Mouse (Mus musculus) layer of hippocampus, adult 18-20 months (tissue): ENCODE measurements around the gene Atp4a. TPM values are rescaled to one million over a fixed set of nuclear protein-coding genes. Genes with fewer than 3 reads are reported as not detected.

Experiments used
- DNase-seq, 2 experiments: peaks; one replicate each; pipeline ENCODE4 v3.0.0; 2022; ENCODE audit warnings: low spot score in 2 of 2
- long read RNA-seq: library from polyadenylated mRNA; stranded (forward); transcript quantifications from one replicate; pipeline ENCODE4 v2.0.0, GENCODE M21; 2021
- total RNA-seq, 2 experiments: library from RNA; stranded (reverse); gene quantifications; 2 replicates each; pipeline ENCODE4 v1.2.3; 2021

Gene Atp4a
- total RNA-seq, result under 1 TPM; 0.22 to 0.36 TPM
- long read RNA-seq, result 0 reads

- DNase-seq, result no peak
Observed at GRCm38 (mm10) chr7:30711942-30712341, at the start of gene Atp4a. Atp4a (plus strand) TSS chr7:30712209.

- peak; percentile 84 to 95 for DNase-seq
Observed at GRCm38 (mm10) chr7:30664529-30665200, 47.3 kb upstream of the Atp4a start, which contains the start of gene Haus5. Haus5 (minus strand) TSS chr7:30664994.

- DNase-seq, result peak in 1 of 2 experiments; percentile 14
Observed at GRCm38 (mm10) chr7:30665321-30665720, 46.7 kb upstream of the Atp4a start.

GRCm38 (mm10) chr7:30669229-30669628 lies 42.8 kb upstream of the Atp4a start:
- no peak for DNase-seq

- no peak for DNase-seq
Observed at GRCm38 (mm10) chr7:30671480-30671879, 40.5 kb upstream of the Atp4a start, which contains the start of gene Pmis2. Pmis2 (minus strand) TSS chr7:30671605.

- DNase-seq, result peak in 1 of 2 experiments; percentile 5
Observed at GRCm38 (mm10) chr7:30678263-30678975, 33.6 kb upstream of the Atp4a start.

GRCm38 (mm10) chr7:30681897-30682296 lies 30.1 kb upstream of the Atp4a start:
- no peak for DNase-seq

- DNase-seq, result no peak
Observed at GRCm38 (mm10) chr7:30683425-30683824, 28.6 kb upstream of the Atp4a start.

GRCm38 (mm10) chr7:30688325-30688724 lies 23.7 kb upstream of the Atp4a start:
- no peak for DNase-seq

- DNase-seq, result no peak
Observed at GRCm38 (mm10) chr7:30698101-30698500, 13.9 kb upstream of the Atp4a start.

- no peak for DNase-seq
Observed at GRCm38 (mm10) chr7:30698589-30698988, 13.4 kb upstream of the Atp4a start, which contains the start of gene 2200002J24Rik. 2200002J24Rik (plus strand) TSS chr7:30698926.

GRCm38 (mm10) chr7:30706214-30706882 lies 5.7 kb upstream of the Atp4a start:
- no peak for DNase-seq

- no peak for DNase-seq
Observed at GRCm38 (mm10) chr7:30707441-30707840, 4.6 kb upstream of the Atp4a start.

GRCm38 (mm10) chr7:30717006-30717715 lies 5.2 kb downstream of the Atp4a start:
- peak; percentile 32 to 33 for DNase-seq

GRCm38 (mm10) chr7:30717716-30718046 lies 5.7 kb downstream of the Atp4a start:
- no peak for DNase-seq

GRCm38 (mm10) chr7:30719669-30720068 lies 7.7 kb downstream of the Atp4a start:
- DNase-seq, result no peak

- DNase-seq, result no peak
Observed at GRCm38 (mm10) chr7:30721286-30721685, 9.3 kb downstream of the Atp4a start.

GRCm38 (mm10) chr7:30723274-30723953 lies 11.4 kb downstream of the Atp4a start:
- no peak for DNase-seq

- no peak for DNase-seq
Observed at GRCm38 (mm10) chr7:30728214-30728613, 16.2 kb downstream of the Atp4a start.

- peak in 1 of 2 experiments; percentile 13 for DNase-seq
Observed at GRCm38 (mm10) chr7:30728739-30729395, 16.9 kb downstream of the Atp4a start.
